Mouse (Mus musculus) megakaryocyte progenitor cell, adult 5-6 weeks (primary cell): ENCODE results near the gene Ap2a1. TPM values are rescaled to one million over a fixed set of nuclear protein-coding genes. Genes with fewer than 3 reads are reported as not detected.

Experiments used
- ATAC-seq: replicated peaks from 2 replicates; pipeline ENCODE4 v1.8.0; 2016; ENCODE audit warnings: mild to moderate bottlenecking, moderate TSS enrichment, inconsistent platforms; ENCODE audit not compliant: poor library complexity
- total RNA-seq, 2 experiments: library from RNA; stranded (forward) in 1 of 2; stranded (reverse) in 1 of 2; fragments of 157-497, 149-512 nt in 1 of 2; fragments of 200-1000 nt in 1 of 2; gene quantifications; 2 replicates each; pipeline versions ENCODE4 v1.2.3 to v1.2.4; 2015 to 2017

Gene Ap2a1
- total RNA-seq, 2 experiments from 2014 or later, result 25.8 to 40.4 TPM

- no peak for ATAC-seq
Observed at GRCm38 (mm10) chr7:44868465-44868864, 60.8 kb downstream of the Ap2a1 start.

DNA sequence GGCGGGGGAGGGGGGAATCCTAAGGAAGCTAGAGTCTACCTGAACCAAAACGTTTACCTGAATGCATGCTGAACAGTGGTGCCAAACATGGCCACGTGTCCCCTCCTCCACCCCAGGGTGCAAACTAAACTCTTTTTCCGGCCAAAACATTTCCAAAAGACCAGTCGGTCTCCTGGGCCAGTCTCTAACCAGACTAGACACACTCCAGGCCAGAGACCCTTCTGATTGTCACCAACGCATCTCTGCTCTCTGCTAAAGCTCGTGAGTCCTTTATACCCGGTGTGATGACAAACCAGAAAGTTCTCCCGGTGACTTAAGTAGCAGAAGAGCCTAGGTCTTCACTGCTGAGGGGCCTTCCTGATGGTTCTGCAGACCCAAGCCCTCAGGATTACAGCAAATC lies 61.5 kb downstream of the Ap2a1 start:
- ATAC-seq, result no peak

- ATAC-seq, result no peak
Observed at GRCm38 (mm10) chr7:44867010-44867702, 62.1 kb downstream of the Ap2a1 start.

DNA sequence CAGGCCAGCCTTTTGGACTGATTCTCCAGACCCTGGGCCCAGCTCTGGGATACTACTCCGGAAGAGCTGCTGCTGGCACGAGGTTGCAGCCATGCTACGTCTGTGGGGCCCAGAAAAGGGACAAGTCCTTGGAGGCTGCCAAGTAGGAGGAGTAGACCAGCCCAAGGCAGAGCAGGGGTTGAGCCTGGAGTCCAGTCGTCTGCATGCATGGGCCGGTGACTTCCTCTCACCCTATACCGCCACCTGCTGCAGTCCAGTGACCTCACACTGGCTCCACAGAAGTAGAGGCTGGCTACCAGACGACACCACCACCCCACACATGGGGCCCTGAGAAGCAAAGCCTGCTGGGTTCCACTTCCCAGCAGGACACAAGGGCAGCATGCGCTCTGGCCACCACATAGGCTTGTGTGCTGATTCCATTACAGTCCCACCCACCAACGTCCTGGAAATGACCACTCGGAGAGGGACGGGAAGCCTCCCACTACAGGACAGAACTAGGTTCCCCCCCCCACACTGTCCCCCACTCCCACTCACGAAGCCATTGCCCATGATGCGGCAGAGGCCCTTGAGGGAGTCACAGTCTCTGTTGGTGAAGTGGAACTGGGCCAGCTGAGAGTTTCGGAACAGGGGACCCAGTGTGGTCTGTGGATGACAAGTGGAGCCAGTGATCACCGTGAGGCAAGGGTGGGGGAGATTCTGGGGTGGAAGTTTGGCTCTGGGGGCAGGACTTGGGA lies 62.9 kb downstream of the Ap2a1 start:
- peak; percentile 40 for ATAC-seq

GRCm38 (mm10) chr7:44864595-44865542 lies 64.4 kb downstream of the Ap2a1 start:
- ATAC-seq, result 0 out of 2 replicates have a peak, but pooled peaks have one; percentile 3

- ATAC-seq, result no peak
Observed at GRCm38 (mm10) chr7:44863982-44864494, 65.3 kb downstream of the Ap2a1 start.

- no peak for ATAC-seq
Observed at GRCm38 (mm10) chr7:44863210-44863609, 66.1 kb downstream of the Ap2a1 start.

- no peak for ATAC-seq
Observed at GRCm38 (mm10) chr7:44862434-44862833, 66.9 kb downstream of the Ap2a1 start.

DNA sequence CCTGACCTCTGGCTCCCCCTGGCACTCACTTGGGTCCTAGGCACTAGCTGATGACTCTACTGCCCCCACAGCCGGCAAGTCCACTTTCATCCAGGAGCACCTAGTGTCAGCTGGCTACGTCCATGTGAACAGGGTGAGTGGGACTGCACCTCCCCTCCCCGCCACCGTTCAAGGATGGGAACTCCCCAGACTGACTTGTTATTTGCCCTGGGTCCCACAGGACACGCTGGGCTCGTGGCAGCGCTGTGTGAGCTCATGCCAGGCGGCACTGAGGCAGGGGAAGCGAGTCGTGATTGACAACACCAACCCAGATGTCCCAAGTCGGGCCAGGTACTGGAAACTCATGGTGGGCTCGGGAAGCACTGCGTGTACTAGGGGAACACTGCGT lies 67.9 kb downstream of the Ap2a1 start:
- no peak for ATAC-seq

DNA sequence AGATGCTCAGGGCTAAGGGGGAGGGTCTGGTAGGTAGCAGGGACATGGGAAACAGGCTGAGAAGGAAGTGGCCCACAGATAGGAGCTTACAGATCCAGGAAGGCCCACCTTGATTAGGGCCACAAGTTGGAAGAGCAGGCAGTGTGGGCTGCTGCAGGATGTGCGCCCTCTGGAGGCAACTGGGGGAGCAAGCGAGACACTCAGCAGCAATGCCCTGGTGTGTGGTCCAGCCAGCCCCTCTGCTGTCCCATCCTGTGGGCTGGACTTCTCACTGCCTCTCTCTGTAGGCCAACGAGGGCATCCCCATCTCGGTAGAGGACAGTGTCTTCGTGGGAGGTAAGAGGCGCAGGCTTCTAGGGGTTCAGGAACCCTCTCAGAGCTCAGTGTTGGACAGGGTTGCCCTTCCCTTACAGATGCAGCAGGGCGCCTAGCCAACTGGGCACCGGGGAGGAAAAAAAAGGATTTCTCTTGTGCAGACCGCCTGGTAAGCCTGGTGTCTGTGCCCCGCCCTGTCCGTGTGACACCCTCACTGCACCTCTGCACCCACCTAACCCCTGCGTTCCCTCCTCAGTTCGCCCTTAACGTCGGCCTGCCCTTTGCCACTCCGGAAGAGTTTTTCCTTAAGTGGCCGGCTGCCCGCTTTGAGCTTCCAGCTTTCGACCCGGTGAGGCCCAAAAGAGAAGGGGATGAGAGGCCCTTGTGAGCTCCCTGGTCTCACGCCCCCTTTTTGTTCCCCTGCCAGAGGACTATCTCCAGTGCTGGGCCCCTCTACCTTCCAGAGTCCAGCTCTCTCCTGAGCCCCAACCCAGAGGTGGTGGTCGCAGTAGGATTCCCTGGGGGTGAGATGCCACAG lies 68.5 kb downstream of the Ap2a1 start:
- ATAC-seq, result peak; percentile 50

GRCm38 (mm10) chr7:44859896-44860295 lies 69.4 kb downstream of the Ap2a1 start:
- ATAC-seq, result no peak

- peak; percentile 43 for ATAC-seq
Observed at GRCm38 (mm10) chr7:44857905-44858304, 71.4 kb downstream of the Ap2a1 start.

- ATAC-seq, result peak; percentile 61
Observed at GRCm38 (mm10) chr7:44857042-44857552, 72.2 kb downstream of the Ap2a1 start, which contains the start of gene Pnkp. Gene Pnkp (plus strand): TSS chr7:44857139.

GRCm38 (mm10) chr7:44856265-44856916 lies 72.9 kb downstream of the Ap2a1 start:
- ATAC-seq, result peak; percentile 6; the same call in 1 of the 2 replicates

DNA sequence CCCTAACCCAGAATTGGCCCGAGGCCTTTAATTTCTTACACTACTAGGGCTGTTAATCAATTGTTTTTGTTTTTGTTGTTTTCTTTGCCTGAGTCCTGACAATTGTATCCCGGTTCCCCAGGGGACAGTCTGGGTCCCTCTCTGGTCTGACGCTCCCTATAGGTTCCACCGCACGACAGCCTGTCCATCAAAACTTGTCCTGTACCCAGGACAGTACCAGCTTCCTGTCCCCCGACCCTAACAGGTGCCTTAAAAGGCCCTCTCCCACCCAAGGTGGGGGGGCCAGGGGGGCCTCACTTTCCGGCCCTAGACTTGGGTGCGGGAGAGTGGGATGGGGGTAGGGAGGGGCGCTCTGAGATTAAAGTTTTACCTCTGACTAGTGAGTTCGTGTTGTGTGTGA lies 74.3 kb downstream of the Ap2a1 start:
- ATAC-seq, result no peak

DNA sequence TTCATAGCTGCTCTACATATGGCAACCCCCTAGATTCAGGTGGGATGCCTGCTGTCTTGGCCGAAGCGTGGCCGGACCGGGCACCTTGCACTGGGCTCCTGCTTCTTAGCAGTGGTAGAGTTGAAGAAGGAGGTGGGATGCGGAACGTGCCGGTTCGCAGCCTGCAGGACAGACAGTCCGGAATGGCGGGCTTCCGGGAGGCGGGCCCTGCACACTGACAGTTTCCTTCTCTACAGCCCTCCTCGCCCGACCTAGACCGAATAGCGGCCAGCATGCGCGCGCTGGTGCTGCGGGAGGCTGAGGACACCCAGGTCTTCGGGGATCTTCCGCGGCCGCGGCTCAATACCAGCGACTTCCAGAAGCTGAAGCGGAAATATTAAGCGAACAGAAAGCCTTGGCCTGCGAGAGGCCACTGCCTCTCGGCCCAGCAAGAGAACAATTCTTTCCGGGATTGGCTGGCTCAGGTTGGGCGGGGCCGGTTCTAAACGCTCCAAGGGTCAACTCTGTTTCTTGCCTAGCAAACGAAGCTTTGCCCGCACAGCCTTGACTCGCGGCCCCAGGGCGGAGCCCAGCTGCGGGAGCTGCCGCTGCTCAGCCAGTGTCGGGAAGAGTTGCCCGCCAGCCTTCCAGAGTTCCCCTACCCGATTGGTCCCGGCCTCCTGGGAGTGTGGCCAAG lies 74.8 kb downstream of the Ap2a1 start:
- peak; percentile 25; the same call in 1 of the 2 replicates for ATAC-seq

DNA sequence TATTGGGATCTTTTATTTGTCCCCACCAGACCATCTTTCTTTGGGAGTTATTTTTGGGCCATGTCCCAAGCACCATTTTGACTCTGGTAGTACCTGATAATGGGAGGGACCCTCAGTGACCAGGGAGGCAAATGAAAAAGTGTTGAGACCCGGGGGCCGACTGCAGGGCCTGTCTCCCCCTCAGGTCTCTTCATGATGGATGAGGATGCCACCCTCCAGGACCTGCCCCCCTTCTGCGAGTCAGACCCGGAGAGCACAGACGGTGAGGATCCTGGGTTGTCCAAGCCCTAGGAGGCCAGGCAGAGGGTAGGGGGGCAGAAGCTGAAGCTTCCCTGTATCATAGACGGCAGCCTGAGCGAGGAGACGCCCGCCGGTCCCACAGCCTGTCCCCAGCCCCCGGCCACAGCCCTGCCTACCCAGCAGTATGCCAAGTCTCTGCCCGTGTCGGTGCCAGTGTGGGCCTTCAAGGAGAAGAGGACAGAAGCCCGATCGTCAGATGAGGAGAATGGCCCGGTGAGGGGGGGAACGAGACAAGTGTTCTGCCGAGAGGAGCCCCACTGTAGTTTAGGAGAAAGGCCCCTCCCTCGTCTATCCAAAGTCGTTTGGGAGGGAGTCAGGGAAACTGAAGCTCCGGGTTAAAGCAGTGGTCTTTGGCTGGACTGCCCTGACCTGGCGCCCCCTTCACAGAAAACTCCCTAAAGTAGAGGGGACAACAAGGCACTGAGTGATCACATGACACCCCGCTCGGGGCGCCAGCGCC lies 75.5 kb downstream of the Ap2a1 start:
- no peak for ATAC-seq

DNA sequence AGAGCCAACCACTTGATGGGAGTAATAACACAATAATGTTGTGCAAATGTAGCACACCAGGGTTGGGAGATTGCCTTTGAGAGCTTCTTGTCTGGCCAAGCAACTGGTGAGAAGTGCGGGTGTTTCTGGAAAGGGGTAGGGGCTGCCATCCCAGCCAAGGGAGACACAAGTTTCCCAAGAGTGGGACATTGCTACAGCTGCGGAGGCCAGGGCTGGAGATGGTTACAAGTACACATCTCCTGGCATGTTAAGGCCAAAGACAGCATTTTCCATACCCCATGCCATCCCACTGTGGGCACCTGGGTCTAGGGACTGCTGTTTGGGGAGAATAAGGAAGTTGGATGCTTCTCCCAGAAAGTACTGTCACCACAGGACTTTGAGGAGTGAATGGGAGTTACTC lies 76.2 kb downstream of the Ap2a1 start:
- no peak for ATAC-seq
